Mouse (Mus musculus) MEL (cell line): ENCODE results near the gene Il9r. TPM values are rescaled to one million over a fixed set of nuclear protein-coding genes. Genes with fewer than 3 reads are reported as not detected.

ENCODE experiments used
- DNase-seq: peaks from one replicate; pipeline ENCODE4 v3.0.0; 2011; ENCODE audit warnings: low read depth, low spot score
- H3K27ac ChIP-seq: 2 replicates; pipeline ENCODE4 v1.5.1; 2012; ENCODE audit warnings: low read depth, mild to moderate bottlenecking, control low read depth, low read length, moderate library complexity; ENCODE audit not compliant: control insufficient read depth
- H3K27me3 ChIP-seq, 2 experiments: fragments of 150-350 bp in 1 of 2; sonication (generic) in 1 of 2; 2 replicates each; pipeline ENCODE4 v1.6.1; 2012; ENCODE audit warnings: low read length in 2 of 2, mild to moderate bottlenecking in 2 of 2, improper control_type of control experiment in 1 of 2, moderate library complexity in 1 of 2; ENCODE audit not compliant: insufficient read depth in 2 of 2, control insufficient read depth in 1 of 2
- H3K36me3 ChIP-seq, 2 experiments: 2 replicates each; pipeline ENCODE4 v1.6.1; 2012 to 2014; ENCODE audit warnings: low read length in 2 of 2, improper control_type of control experiment in 1 of 2, inconsistent platforms in 1 of 2, mild to moderate bottlenecking in 1 of 2; ENCODE audit not compliant: insufficient read depth in 2 of 2, control insufficient read depth in 1 of 2
- H3K4me1 ChIP-seq, 2 experiments: fragments of 150-350 bp in 1 of 2; sonication (generic) in 1 of 2; 2 replicates each; pipeline ENCODE4 v1.6.1; 2012; ENCODE audit warnings: low read length in 2 of 2, improper control_type of control experiment in 1 of 2, mild to moderate bottlenecking in 1 of 2; ENCODE audit not compliant: insufficient read depth in 2 of 2, control insufficient read depth in 1 of 2
- H3K4me3 ChIP-seq, 2 experiments: fragments of 150-350 bp in 1 of 2; sonication (generic) in 1 of 2; 2 replicates each; pipeline ENCODE4 v1.5.1; 2012; ENCODE audit warnings: low read depth in 2 of 2, low read length in 2 of 2, mild to moderate bottlenecking in 2 of 2, moderate library complexity in 2 of 2, control low read depth in 1 of 2, improper control_type of control experiment in 1 of 2; ENCODE audit not compliant: control insufficient read depth in 1 of 2, insufficient read depth in 1 of 2
- H3K79me2 ChIP-seq: 2 replicates; pipeline ENCODE4 v1.6.1; 2012; ENCODE audit warnings: mild to moderate bottlenecking, low read length, moderate library complexity; ENCODE audit not compliant: control insufficient read depth, poor library complexity, insufficient read depth
- H3K9ac ChIP-seq: 2 replicates; pipeline ENCODE4 v1.6.1; 2012; ENCODE audit warnings: low read depth, mild to moderate bottlenecking, control low read depth, low read length, moderate library complexity; ENCODE audit not compliant: control insufficient read depth, poor library complexity, severe bottlenecking
- H3K9me3 ChIP-seq: fragments of 150-350 bp; sonication (generic); replicated peaks from 2 replicates; pipeline ENCODE4 v1.6.1; 2012; ENCODE audit warnings: mild to moderate bottlenecking, low read length, improper control_type of control experiment, moderate library complexity; ENCODE audit not compliant: insufficient read depth
- BHLHE40 ChIP-seq: IDR thresholded peaks from 2 replicates; pipeline ENCODE4 v1.6.1; 2012; ENCODE audit warnings: low read depth, mild to moderate bottlenecking, inconsistent platforms, low read length, improper control_type of control experiment, borderline replicate concordance
- CHD2 ChIP-seq: IDR thresholded peaks from 2 replicates; pipeline ENCODE4 v1.6.1; 2011; ENCODE audit warnings: low read length, improper control_type of control experiment
- CTCF ChIP-seq, 3 experiments: IDR thresholded peaks in 2 of 3; conservative IDR thresholded peaks in 1 of 3; 2 replicates each; pipeline ENCODE4 v1.5.1; 2011 to 2012; ENCODE audit warnings: low read length in 3 of 3, low read depth in 2 of 3, mild to moderate bottlenecking in 2 of 3, improper control_type of control experiment in 1 of 3, inconsistent platforms in 1 of 3, mixed read lengths in 1 of 3, moderate library complexity in 1 of 3; ENCODE audit not compliant: control insufficient read depth in 1 of 3, insufficient read depth in 1 of 3, poor library complexity in 1 of 3, severe bottlenecking in 1 of 3
- E2F4 ChIP-seq: IDR thresholded peaks from 2 replicates; pipeline ENCODE4 v1.6.1; 2011; ENCODE audit warnings: low read depth, low read length, improper control_type of control experiment, borderline replicate concordance
- ELF1 ChIP-seq: IDR thresholded peaks from 2 replicates; pipeline ENCODE4 v1.6.1; 2014; ENCODE audit warnings: low read depth, mild to moderate bottlenecking, inconsistent platforms, low read length, improper control_type of control experiment, moderate library complexity
- EP300 ChIP-seq, 2 experiments: IDR thresholded peaks; 2 replicates each; pipeline ENCODE4 v1.6.1; 2011; ENCODE audit warnings: improper control_type of control experiment in 2 of 2, low read length in 2 of 2, low read depth in 1 of 2, mild to moderate bottlenecking in 1 of 2
- ETS1 ChIP-seq: IDR thresholded peaks from 2 replicates; pipeline ENCODE4 v1.6.1; 2012; ENCODE audit warnings: low read depth, mild to moderate bottlenecking, inconsistent platforms, low read length, improper control_type of control experiment, moderate library complexity
- GABPA ChIP-seq: IDR thresholded peaks from 2 replicates; pipeline ENCODE4 v1.6.1; 2012; ENCODE audit warnings: low read depth, mild to moderate bottlenecking, inconsistent platforms, low read length, improper control_type of control experiment, moderate library complexity
- GATA1 ChIP-seq: IDR thresholded peaks from 2 replicates; pipeline ENCODE4 v1.6.1; 2011; ENCODE audit warnings: low read depth, low read length, improper control_type of control experiment
- JUND ChIP-seq: IDR thresholded peaks from 2 replicates; pipeline ENCODE4 v1.6.1; 2011; ENCODE audit warnings: low read depth, mild to moderate bottlenecking, improper control_type of control experiment, low read length
- KAT2A ChIP-seq: conservative IDR thresholded peaks from 2 replicates; pipeline ENCODE4 v1.6.1; 2012; ENCODE audit warnings: low read depth, low read length, improper control_type of control experiment, inconsistent platforms
- MAFK ChIP-seq: IDR thresholded peaks from 2 replicates; pipeline ENCODE4 v1.6.1; 2011; ENCODE audit warnings: low read depth, mild to moderate bottlenecking, low read length, improper control_type of control experiment, borderline replicate concordance
- MAX ChIP-seq: IDR thresholded peaks from 2 replicates; pipeline ENCODE4 v1.6.1; 2011; ENCODE audit warnings: low read length, improper control_type of control experiment
- MAZ ChIP-seq: IDR thresholded peaks from 2 replicates; pipeline ENCODE4 v1.6.1; 2012; ENCODE audit warnings: low read depth, mild to moderate bottlenecking, inconsistent platforms, low read length, improper control_type of control experiment
- MXI1 ChIP-seq: IDR thresholded peaks from 2 replicates; pipeline ENCODE4 v1.6.1; 2011; ENCODE audit warnings: mild to moderate bottlenecking, low read depth, low read length, improper control_type of control experiment
- MYC ChIP-seq: IDR thresholded peaks from 2 replicates; pipeline ENCODE4 v1.6.1; 2011; ENCODE audit warnings: low read depth, mild to moderate bottlenecking, low read length, improper control_type of control experiment, moderate library complexity
- NELFE ChIP-seq: IDR thresholded peaks from 2 replicates; pipeline ENCODE4 v1.6.1; 2011; ENCODE audit warnings: low read depth, low read length, improper control_type of control experiment
- NRF1 ChIP-seq: IDR thresholded peaks from 2 replicates; pipeline ENCODE4 v1.6.1; 2014; ENCODE audit warnings: low read depth, mild to moderate bottlenecking, inconsistent platforms, low read length, improper control_type of control experiment, moderate library complexity; ENCODE audit not compliant: poor library complexity, insufficient read depth, severe bottlenecking
- POLR2A ChIP-seq, 2 experiments: IDR thresholded peaks; 2 replicates each; pipeline ENCODE4 v1.6.1; 2011 to 2012; ENCODE audit warnings: low read length in 2 of 2, mild to moderate bottlenecking in 2 of 2, control low read depth in 1 of 2, improper control_type of control experiment in 1 of 2, low read depth in 1 of 2, moderate library complexity in 1 of 2; ENCODE audit not compliant: control insufficient read depth in 1 of 2, insufficient read depth in 1 of 2, poor library complexity in 1 of 2
- POLR2AphosphoS2 ChIP-seq: IDR thresholded peaks from 2 replicates; pipeline ENCODE4 v1.6.1; 2011; ENCODE audit warnings: low read length, improper control_type of control experiment
- RCOR1 ChIP-seq: IDR thresholded peaks from 2 replicates; pipeline ENCODE4 v1.6.1; 2012; ENCODE audit warnings: low read depth, mild to moderate bottlenecking, inconsistent platforms, low read length, improper control_type of control experiment
- SMC3 ChIP-seq: IDR thresholded peaks from 2 replicates; pipeline ENCODE4 v1.6.1; 2011; ENCODE audit warnings: low read depth, low read length, improper control_type of control experiment
- TAL1 ChIP-seq: IDR thresholded peaks from 2 replicates; pipeline ENCODE4 v1.6.1; 2012; ENCODE audit warnings: mild to moderate bottlenecking, inconsistent platforms, low read length, moderate library complexity, mixed read lengths
- TBP ChIP-seq: IDR thresholded peaks from 2 replicates; pipeline ENCODE4 v1.8.0; 2011; ENCODE audit warnings: low read depth, low read length, improper control_type of control experiment
- TCF12 ChIP-seq: IDR thresholded peaks from 2 replicates; pipeline ENCODE4 v1.6.1; 2014; ENCODE audit warnings: low read depth, mild to moderate bottlenecking, inconsistent platforms, low read length, improper control_type of control experiment, moderate library complexity
- UBTF ChIP-seq: IDR thresholded peaks from 2 replicates; pipeline ENCODE4 v1.6.1; 2012; ENCODE audit warnings: low read depth, mild to moderate bottlenecking, inconsistent platforms, low read length, improper control_type of control experiment, moderate library complexity, borderline replicate concordance; ENCODE audit not compliant: insufficient read depth
- USF1 ChIP-seq: IDR thresholded peaks from 2 replicates; pipeline ENCODE4 v1.6.1; 2014; ENCODE audit warnings: low read depth, mild to moderate bottlenecking, inconsistent platforms, low read length, improper control_type of control experiment, moderate library complexity
- ZC3H11A ChIP-seq: IDR thresholded peaks from 2 replicates; pipeline ENCODE4 v1.6.1; 2012; ENCODE audit warnings: low read depth, mild to moderate bottlenecking, inconsistent platforms, low read length, improper control_type of control experiment
- ZMIZ1 ChIP-seq: IDR thresholded peaks from 2 replicates; pipeline ENCODE4 v1.6.1; 2012; ENCODE audit warnings: low read depth, mild to moderate bottlenecking, inconsistent platforms, low read length, improper control_type of control experiment, moderate library complexity
- ZNF384 ChIP-seq: IDR thresholded peaks from 2 replicates; pipeline ENCODE4 v1.6.1; 2012; ENCODE audit warnings: low read depth, mild to moderate bottlenecking, inconsistent platforms, low read length, improper control_type of control experiment
- polyA plus RNA-seq, 2 experiments: library from polyadenylated mRNA; stranded (reverse) in 1 of 2; unstranded in 1 of 2; fragments of >175 nt in 1 of 2; fragments of >200 nt in 1 of 2; gene quantifications; 2 replicates each; pipeline versions ENCODE4 v1.2.1 to v1.2.4; 2012; ENCODE audit warnings: low replicate concordance in 2 of 2, low read depth in 1 of 2; ENCODE audit not compliant: insufficient read length in 2 of 2, insufficient read depth in 1 of 2, missing spikeins in 1 of 2
- total RNA-seq: library from RNA; depleted of rRNA; stranded (reverse); fragments of 300-350 nt; gene quantifications from 2 replicates; pipeline ENCODE4 v1.2.3, GENCODE M21; 2012

Gene Il9r
- total and polyA plus RNA-seq, 3 experiments: 56.9 to 83.8 TPM; not detected in 1

- peak; percentile 71 for DNase-seq
- TF ChIP-seq EP300 (IDR thresholded peaks at IDR 0.05; ENCODE audit: low read depth in 1 of 2, low read length in 2 of 2) (no peak; a peak in 1 of 4 replicates), TCF12 (0 out of 2 replicates have a peak, but pooled peaks have one; percentile 2), POLR2A (IDR thresholded peaks at IDR 0.05; ENCODE audit: control insufficient read depth in 1 of 2, insufficient read depth in 1 of 2, low read depth in 1 of 2, low read length in 2 of 2, poor library complexity in 1 of 2) (peak in 1 of 2 experiments; percentile 44; a peak in 1 of 4 replicates), GATA1 (no peak), TBP (0 out of 2 replicates have a peak, but pooled peaks have one; percentile 7), MYC (no peak)
- peaks cover 28 to 46% of the 10 kb centered on the region in 2 experiments for H3K4me1 ChIP-seq
Measured at GRCm38 (mm10) chr11:32199230-32199629, 849 bp downstream of the Il9r start.

GRCm38 (mm10) chr11:32198256-32198955 is 1.7 kb downstream of the Il9r start:
- H3K9me3 ChIP-seq: no peaks in the 10 kb centered on the region
- peaks cover 0 to 33% of the 10 kb centered on the region in 2 experiments; a peak in 3 of 4 replicates for H3K36me3 ChIP-seq
- H3K9ac ChIP-seq: peak overlapping the region; percentile 65
- H3K27ac ChIP-seq: peak overlapping the region; percentile 94
- peak overlapping the region; percentile 57 for H3K4me3 ChIP-seq
- no peak for DNase-seq
- H3K27me3 ChIP-seq: no peaks in the 10 kb centered on the region
- peaks cover 28 to 45% of the 10 kb centered on the region in 2 experiments for H3K4me1 ChIP-seq
- peaks cover 24% of the 10 kb centered on the region for H3K79me2 ChIP-seq
- TF ChIP-seq E2F4: no peak
- TF ChIP-seq CHD2: no peak
- no peak for TF ChIP-seq TBP
- no peak for TF ChIP-seq JUND
- TF ChIP-seq ZMIZ1: no peak
- TF ChIP-seq GABPA: no peak
- TF ChIP-seq MAX: peak; percentile 35; the same call in 1 of the 2 replicates
- 0 out of 2 replicates have a peak, but pooled peaks have one; percentile 16 for TF ChIP-seq NELFE
- no peak for TF ChIP-seq CTCF (IDR thresholded peaks at IDR 0.05 in 2 of 3, conservative IDR thresholded peaks at IDR 0.05 in 1 of 3; ENCODE audit: control insufficient read depth in 1 of 3, insufficient read depth in 1 of 3, low read depth in 2 of 3, low read length in 3 of 3, poor library complexity in 1 of 3, severe bottlenecking in 1 of 3)
- no peak for TF ChIP-seq TAL1
- TF ChIP-seq ETS1: 0 out of 2 replicates have a peak, but pooled peaks have one; percentile 6
- TF ChIP-seq MAFK: 0 out of 2 replicates have a peak, but pooled peaks have one; percentile 10
- no peak; the same call in 1 of the 2 replicates for TF ChIP-seq MXI1
- no peak; a peak in 1 of 4 replicates for TF ChIP-seq POLR2A (IDR thresholded peaks at IDR 0.05; ENCODE audit: control insufficient read depth in 1 of 2, insufficient read depth in 1 of 2, low read depth in 1 of 2, low read length in 2 of 2, poor library complexity in 1 of 2)
- 0 out of 2 replicates have a peak, but pooled peaks have one; percentile 23 for TF ChIP-seq ELF1
- no peak for TF ChIP-seq USF1
- no peak for TF ChIP-seq BHLHE40
- TF ChIP-seq SMC3: no peak
- TF ChIP-seq MAZ: no peak; the same call in 1 of the 2 replicates
- TF ChIP-seq NRF1: peak; percentile 66
- TF ChIP-seq RCOR1: no peak
- no peak for TF ChIP-seq UBTF
- TF ChIP-seq ZNF384: no peak
- no peak for TF ChIP-seq POLR2AphosphoS2
- TF ChIP-seq KAT2A: no peak
- TF ChIP-seq ZC3H11A: no peak
- TF ChIP-seq GATA1: no peak

More at GRCm38 (mm10) chr11:32199230-32199629, 849 bp downstream of the Il9r start:
- peaks cover 24% of the 10 kb centered on the region for H3K79me2 ChIP-seq
- peaks cover 0 to 33% of the 10 kb centered on the region in 2 experiments; a peak in 3 of 4 replicates for H3K36me3 ChIP-seq
- H3K9ac ChIP-seq: peak overlapping the region; percentile 57
- H3K4me3 ChIP-seq: peak overlapping the region; percentile 57 to 77
- H3K9me3 ChIP-seq: no peaks in the 10 kb centered on the region
- no peaks in the 10 kb centered on the region for H3K27me3 ChIP-seq
- peak overlapping the region; percentile 88 for H3K27ac ChIP-seq
